In genomic region chr2:75929786-75930444, GRCm38 (mm10) we compare ENCODE assay signal across 21 mouse cellular contexts. TPM values are rescaled to one million over a fixed set of nuclear protein-coding genes. Genes with fewer than 3 reads are reported as not detected.
DNase-seq lines count a peak whose midpoint lies in the region; ATAC-seq and TF ChIP-seq lines count a peak whose summit lies in the region.
"Had no signal": no experiment of that assay in that cellular context is flagged by ENCODE, and none has a peak within 500 bp of the region (broad histone marks: within the 10 kb centered on the region; RNA-seq: fewer than 3 reads in every experiment).

No protein-coding gene starts in this region.

- no peak overlapping the region for H3K4me3 ChIP-seq in embryonic facial prominence, embryonic 14.5 days (ENCODE audit: low read depth, low read length)
- no peak overlapping the region for H3K4me3 ChIP-seq in embryonic facial prominence, embryonic 10.5 days
- H3K4me3 ChIP-seq in layer of hippocampus, adult 2 months: no peak overlapping the region
- H3K4me3 ChIP-seq in limb, embryonic 12.5 days (replicated peaks): no peak overlapping the region
- H3K4me3 ChIP-seq: heart, embryonic 15.5 days; hindbrain, embryonic 10.5 days; kidney, embryonic 15.5 days; midbrain, embryonic 12.5 days had no signal

- H3K36me3 ChIP-seq in embryonic facial prominence, embryonic 14.5 days (ENCODE audit: control insufficient read depth, insufficient read depth, low read length): peaks cover 19% of the 10 kb centered on the region
- H3K36me3 ChIP-seq in embryonic facial prominence, embryonic 10.5 days (replicated peaks): peaks cover 33% of the 10 kb centered on the region
- peaks cover 22% of the 10 kb centered on the region; the same call in 1 of the 2 replicates for H3K36me3 ChIP-seq in limb, embryonic 12.5 days
- H3K36me3 ChIP-seq: heart, embryonic 15.5 days had no signal

- no peak overlapping the region for H3K4me2 ChIP-seq in embryonic facial prominence, embryonic 14.5 days (ENCODE audit: low read depth, low read length)
- no peak overlapping the region for H3K4me2 ChIP-seq in limb, embryonic 12.5 days
- H3K4me2 ChIP-seq: heart, embryonic 15.5 days; kidney, embryonic 15.5 days; midbrain, embryonic 12.5 days had no signal

- H3K4me1 ChIP-seq in embryonic facial prominence, embryonic 14.5 days (ENCODE audit: control insufficient read depth, insufficient read depth, low read length): no peaks in the 10 kb centered on the region
- H3K4me1 ChIP-seq in embryonic facial prominence, embryonic 10.5 days: peaks cover 26% of the 10 kb centered on the region
- peaks cover 22% of the 10 kb centered on the region for H3K4me1 ChIP-seq in limb, embryonic 12.5 days (replicated peaks)
- H3K4me1 ChIP-seq: kidney, embryonic 15.5 days had no signal

- H3K27me3 ChIP-seq in embryonic facial prominence, embryonic 14.5 days (replicated peaks; ENCODE audit: control insufficient read depth, insufficient read depth, low read length): no peaks in the 10 kb centered on the region
- H3K27me3 ChIP-seq in embryonic facial prominence, embryonic 10.5 days (replicated peaks; ENCODE audit: low read depth, poor library complexity, severe bottlenecking): no peaks in the 10 kb centered on the region
- H3K27me3 ChIP-seq in limb, embryonic 12.5 days: no peaks in the 10 kb centered on the region
- H3K27me3 ChIP-seq: CH12.LX; heart, embryonic 15.5 days; kidney, embryonic 15.5 days; midbrain, embryonic 12.5 days had no signal

- no peaks in the 10 kb centered on the region for H3K9me3 ChIP-seq in embryonic facial prominence, embryonic 14.5 days (ENCODE audit: control insufficient read depth, low read length)
- H3K9me3 ChIP-seq in embryonic facial prominence, embryonic 10.5 days: no peaks in the 10 kb centered on the region
- no peaks in the 10 kb centered on the region for H3K9me3 ChIP-seq in limb, embryonic 12.5 days
- H3K9me3 ChIP-seq: G1E; heart, embryonic 15.5 days; hindbrain, embryonic 10.5 days; kidney, embryonic 15.5 days; midbrain, embryonic 12.5 days had no signal

- ATAC-seq in embryonic facial prominence, embryonic 14.5 days (ENCODE audit: low read depth): no peak
- no peak for ATAC-seq in limb, embryonic 12.5 days (ENCODE audit: insufficient number of reproducible peaks, insufficient read depth, low FRiP score, low TSS enrichment, low read depth)
- ATAC-seq: intestine, postnatal 0 days had no signal

- 85% methylated on average over 6 of the region's 6 CpGs for WGBS in embryonic facial prominence, embryonic 14.5 days
- 94% methylated on average over 6 of the region's 6 CpGs for WGBS in embryonic facial prominence, embryonic 10.5 days
- WGBS in limb, embryonic 12.5 days: 87% methylated on average over 6 of the region's 6 CpGs

- no peak for TF ChIP-seq CTCF in layer of hippocampus, adult 2 months (conservative IDR thresholded peaks at IDR 0.05)

- DNase-seq in embryonic facial prominence, embryonic 14.5 days (ENCODE audit: low spot score): peak; percentile 10
- no peak for DNase-seq in embryonic facial prominence, embryonic 10.5 days (ENCODE audit: low spot score)
- DNase-seq in layer of hippocampus, adult 2 months (ENCODE audit: low spot score in 2 of 2): no peak
- DNase-seq in layer of hippocampus, adult 18-20 months (ENCODE audit: low spot score in 2 of 2): no peak
- DNase-seq in brain, adult 2 months (ENCODE audit: low read depth, low spot score): peak; percentile 35
- DNase-seq in kidney, adult 9 months: no peak
- DNase-seq: adrenal gland, adult 2 months; B cell, adult 2 months; gastrocnemius, postnatal 14 days; kidney, postnatal 36 days; layer of hippocampus, adult 9-11 months had no signal

- H3K9ac ChIP-seq in embryonic facial prominence, embryonic 14.5 days (ENCODE audit: low read depth, low read length): no peak overlapping the region; the same call in 1 of the 2 replicates
- no peak overlapping the region for H3K9ac ChIP-seq in limb, embryonic 12.5 days (replicated peaks)
- H3K9ac ChIP-seq: forebrain, postnatal 0 days; heart, embryonic 15.5 days; kidney, embryonic 15.5 days; midbrain, embryonic 12.5 days had no signal

- H3K27ac ChIP-seq in embryonic facial prominence, embryonic 14.5 days (replicated peaks; ENCODE audit: low read depth, low read length): no peak overlapping the region
- no peak overlapping the region for H3K27ac ChIP-seq in embryonic facial prominence, embryonic 10.5 days (replicated peaks)
- H3K27ac ChIP-seq in layer of hippocampus, adult 2 months: peak overlapping the region; percentile 18; the same call in 1 of the 2 replicates
- H3K27ac ChIP-seq in limb, embryonic 12.5 days: peak overlapping the region; percentile 54
- H3K27ac ChIP-seq: heart, embryonic 15.5 days; hindbrain, embryonic 10.5 days; kidney, embryonic 15.5 days; midbrain, embryonic 12.5 days had no signal

RNA-seq across cellular contexts. Expression of gene Ttc30b, which starts 8.5 kb away (rescaled TPM):
- polyA plus RNA-seq in embryonic facial prominence, embryonic 14.5 days (2014; fragmentation: Nextera tagmentation; extraction: Ambion mirVana): 14.8 and 15.0 TPM in 2 replicates
- 6.2 and 7.0 TPM in 2 replicates for polyA plus RNA-seq in embryonic facial prominence, embryonic 10.5 days (2016; fragmentation: Nextera tagmentation; extraction: Ambion mirVana)
- 10 to 100 TPM; 13.6 to 15.7 TPM for total RNA-seq in layer of hippocampus, adult 2 months (2021)
- total RNA-seq in layer of hippocampus, adult 18-20 months (2021): 10 to 100 TPM; 13.3 to 14.6 TPM
- polyA plus RNA-seq in limb, embryonic 12.5 days (2016; fragmentation: Nextera tagmentation; extraction: Ambion mirVana): 9.2 and 9.9 TPM in 2 replicates

RNA-seq across cellular contexts. Expression of gene Ttc30a2, which starts 48.1 kb away (rescaled TPM):
- polyA plus RNA-seq in embryonic facial prominence, embryonic 14.5 days (2014; fragmentation: Nextera tagmentation; extraction: Ambion mirVana): 0.43 and 0.56 TPM in 2 replicates
- 0.23 and 0.65 TPM in 2 replicates for polyA plus RNA-seq in embryonic facial prominence, embryonic 10.5 days (2016; fragmentation: Nextera tagmentation; extraction: Ambion mirVana)
- under 1 TPM; 0.20 to 0.52 TPM for total RNA-seq in layer of hippocampus, adult 2 months (2021)
- under 1 TPM in 1 of 2 experiments, not detected in 1; 0.35 TPM for total RNA-seq in layer of hippocampus, adult 18-20 months (2021)
- polyA plus RNA-seq in limb, embryonic 12.5 days (2016; fragmentation: Nextera tagmentation; extraction: Ambion mirVana): 0.59 and 0.60 TPM in 2 replicates
- total RNA-seq: CH12.LX; megakaryocyte, adult 5-6 weeks had no signal
- polyA plus RNA-seq: G1E had no signal

RNA-seq across cellular contexts. Expression of gene Ttc30a1, which starts 51.9 kb away (rescaled TPM):
- 7.4 and 7.8 TPM in 2 replicates for polyA plus RNA-seq in embryonic facial prominence, embryonic 14.5 days (2014; fragmentation: Nextera tagmentation; extraction: Ambion mirVana)
- polyA plus RNA-seq in embryonic facial prominence, embryonic 10.5 days (2016; fragmentation: Nextera tagmentation; extraction: Ambion mirVana): 11.5 and 11.7 TPM in 2 replicates
- 1 to 10 TPM; 3.3 to 3.7 TPM for total RNA-seq in layer of hippocampus, adult 2 months (2021)
- total RNA-seq in layer of hippocampus, adult 18-20 months (2021): 1 to 10 TPM; 2.8 to 3.5 TPM
- polyA plus RNA-seq in limb, embryonic 12.5 days (2016; fragmentation: Nextera tagmentation; extraction: Ambion mirVana): 10.0 and 10.4 TPM in 2 replicates
- total RNA-seq: CH12.LX, G1E had no signal
- polyA plus RNA-seq: G1E had no signal

Comparison
In these comparisons a context has a peak if more than half of its experiments do, and no peak if none do; other contexts are left out.
1. DNase-seq: peak in embryonic facial prominence, embryonic 14.5 days (single experiment) and brain, adult 2 months (single experiment); none in embryonic facial prominence, embryonic 10.5 days (single experiment), layer of hippocampus, adult 2 months (0 of 2), layer of hippocampus, adult 18-20 months (0 of 2) and kidney, adult 9 months (single experiment).
2. H3K27ac ChIP-seq: peak in layer of hippocampus, adult 2 months (single experiment) and limb, embryonic 12.5 days (single experiment); none in embryonic facial prominence, embryonic 14.5 days (single experiment) and embryonic facial prominence, embryonic 10.5 days (single experiment).